29 mouse cellular contexts compared by ENCODE assay signal in genomic region chr8:47760186-47760585, GRCm38 (mm10). TPM values are rescaled to one million over a fixed set of nuclear protein-coding genes. Genes with fewer than 3 reads are reported as not detected.
DNase-seq lines count a peak whose midpoint lies in the region; ATAC-seq and TF ChIP-seq lines count a peak whose summit lies in the region.
"Had no signal": no experiment of that assay in that cellular context is flagged by ENCODE, and none has a peak within 500 bp of the region (broad histone marks: within the 10 kb centered on the region; RNA-seq: fewer than 3 reads in every experiment).

No protein-coding gene starts in this region.

- peaks cover 31% of the 10 kb centered on the region for H3K4me1 ChIP-seq in kidney, embryonic 16.5 days (ENCODE audit: insufficient read depth, low read length)
- H3K4me1 ChIP-seq in stomach, embryonic 16.5 days (ENCODE audit: control insufficient read depth, insufficient read depth, low read length) = 0 out of 2 replicates have a peak, but pooled peaks cover 5% of the 10 kb centered on the region
- peaks cover 4% of the 10 kb centered on the region; the same call in 1 of the 2 replicates for H3K4me1 ChIP-seq in stomach, postnatal 0 days (replicated peaks; ENCODE audit: control insufficient read depth, insufficient read depth)
- H3K4me1 ChIP-seq: heart, embryonic 12.5 days had no signal

- peak overlapping the region; percentile 56; the same call in 1 of the 2 replicates for H3K27ac ChIP-seq in kidney, embryonic 16.5 days (ENCODE audit: low read length)
- H3K27ac ChIP-seq in stomach, embryonic 16.5 days (ENCODE audit: low read length) = 0 out of 2 replicates have a peak overlapping the region, but pooled peaks have one; percentile 27
- no peak overlapping the region for H3K27ac ChIP-seq in stomach, postnatal 0 days (replicated peaks)
- H3K27ac ChIP-seq: embryonic facial prominence, embryonic 12.5 days; embryonic facial prominence, embryonic 15.5 days; gastrocnemius, adult 2 months; heart, embryonic 15.5 days; hindbrain, embryonic 10.5 days; hindbrain, embryonic 13.5 days had no signal

- peak; percentile 47 for DNase-seq in kidney, adult 18-20 months
- no peak for DNase-seq in kidney, adult 8-10 months
- DNase-seq in kidney, postnatal 4 days = no peak
- no peak for DNase-seq in stomach, postnatal 0 days (ENCODE audit: low spot score)
- no peak for DNase-seq in MN1 (ENCODE audit: low spot score)
- no peak for DNase-seq in left cerebral cortex, postnatal 25 days (ENCODE audit: low spot score in 2 of 2)
- DNase-seq: adrenal gland, postnatal 10 days; adrenal gland, postnatal 36 days; cerebellum, adult 11 months; cerebellum, adult 2 months; cerebellum, adult 9-11 months; cerebellum, postnatal 25 days; forebrain, postnatal 0 days; gastrocnemius, adult 2 months; gastrocnemius, postnatal 14 days; heart, adult 18-20 months; heart, postnatal 10 days; heart, postnatal 36 days had no signal

- intact Hi-C loops in left cerebral cortex, postnatal 25 days (cut with DNase I) = no loop called here

- no peak for TF ChIP-seq EP300 in stomach, postnatal 0 days (optimal IDR thresholded peaks at IDR 0.05)

- no peak for ATAC-seq in kidney, embryonic 16.5 days (ENCODE audit: low FRiP score, low TSS enrichment)
- ATAC-seq in stomach, embryonic 16.5 days (ENCODE audit: insufficient read depth, low FRiP score) = no peak
- no peak for ATAC-seq in stomach, postnatal 0 days (ENCODE audit: low FRiP score, low TSS enrichment)
- ATAC-seq: forebrain, embryonic 14.5 days; forebrain, postnatal 0 days; hindbrain, embryonic 16.5 days had no signal

- no peak overlapping the region for H3K9ac ChIP-seq in kidney, embryonic 16.5 days (replicated peaks; ENCODE audit: low read length)
- no peak overlapping the region for H3K9ac ChIP-seq in stomach, embryonic 16.5 days (ENCODE audit: low read length)
- H3K9ac ChIP-seq in stomach, postnatal 0 days (ENCODE audit: low read length) = no peak overlapping the region
- H3K9ac ChIP-seq: embryonic facial prominence, embryonic 12.5 days; embryonic facial prominence, embryonic 15.5 days; forebrain, postnatal 0 days; heart, embryonic 12.5 days; heart, embryonic 15.5 days; hindbrain, embryonic 13.5 days had no signal

- H3K27me3 ChIP-seq in kidney, embryonic 16.5 days (ENCODE audit: insufficient read depth, low read length) = no peaks in the 10 kb centered on the region
- no peaks in the 10 kb centered on the region for H3K27me3 ChIP-seq in stomach, embryonic 16.5 days (ENCODE audit: control insufficient read depth, insufficient read depth, low read length)
- H3K27me3 ChIP-seq in stomach, postnatal 0 days (ENCODE audit: control insufficient read depth, insufficient read depth, low read length) = no peaks in the 10 kb centered on the region
- H3K27me3 ChIP-seq: embryonic facial prominence, embryonic 12.5 days; embryonic facial prominence, embryonic 15.5 days; heart, embryonic 12.5 days; heart, embryonic 15.5 days had no signal

- TF ChIP-seq CTCF in stomach, postnatal 0 days (IDR thresholded peaks at IDR 0.05; ENCODE audit: low read depth) = no peak

- 32% methylated on average over 4 of the region's 4 CpGs for WGBS in kidney, embryonic 16.5 days
- WGBS in stomach, embryonic 16.5 days = 51% methylated on average over 4 of the region's 4 CpGs
- WGBS in stomach, postnatal 0 days = 44% methylated on average over 4 of the region's 4 CpGs

- H3K9me3 ChIP-seq in kidney, embryonic 16.5 days (ENCODE audit: low read length) = no peaks in the 10 kb centered on the region
- no peaks in the 10 kb centered on the region for H3K9me3 ChIP-seq in stomach, embryonic 16.5 days (replicated peaks; ENCODE audit: control insufficient read depth, low read length)
- H3K9me3 ChIP-seq in stomach, postnatal 0 days (ENCODE audit: control insufficient read depth, low read length) = no peaks in the 10 kb centered on the region
- H3K9me3 ChIP-seq: embryonic facial prominence, embryonic 12.5 days; embryonic facial prominence, embryonic 15.5 days; G1E; heart, embryonic 12.5 days; heart, embryonic 15.5 days; hindbrain, embryonic 10.5 days; hindbrain, embryonic 13.5 days had no signal

- no peak overlapping the region for H3K4me3 ChIP-seq in kidney, embryonic 16.5 days (ENCODE audit: low read length)
- H3K4me3 ChIP-seq in stomach, embryonic 16.5 days (replicated peaks; ENCODE audit: low read length) = no peak overlapping the region
- no peak overlapping the region for H3K4me3 ChIP-seq in stomach, postnatal 0 days (ENCODE audit: low read depth, low read length)
- H3K4me3 ChIP-seq: embryonic facial prominence, embryonic 12.5 days; embryonic facial prominence, embryonic 15.5 days; gastrocnemius, adult 2 months; heart, embryonic 12.5 days; heart, embryonic 15.5 days; hindbrain, embryonic 10.5 days; hindbrain, embryonic 13.5 days had no signal

- no peaks in the 10 kb centered on the region for H3K36me3 ChIP-seq in kidney, embryonic 16.5 days (ENCODE audit: insufficient read depth, low read length)
- no peaks in the 10 kb centered on the region for H3K36me3 ChIP-seq in stomach, embryonic 16.5 days (ENCODE audit: control insufficient read depth, insufficient read depth, low read length)
- H3K36me3 ChIP-seq in stomach, postnatal 0 days (ENCODE audit: control insufficient read depth, insufficient read depth, low read length) = no peaks in the 10 kb centered on the region
- H3K36me3 ChIP-seq: embryonic facial prominence, embryonic 12.5 days; embryonic facial prominence, embryonic 15.5 days; G1E; heart, embryonic 12.5 days; heart, embryonic 15.5 days; hindbrain, embryonic 10.5 days; hindbrain, embryonic 13.5 days had no signal

- no peak overlapping the region for H3K4me2 ChIP-seq in kidney, embryonic 16.5 days (replicated peaks; ENCODE audit: low read depth, low read length)
- H3K4me2 ChIP-seq in stomach, embryonic 16.5 days (ENCODE audit: low read depth, low read length) = no peak overlapping the region
- no peak overlapping the region for H3K4me2 ChIP-seq in stomach, postnatal 0 days (replicated peaks; ENCODE audit: low read depth)
- H3K4me2 ChIP-seq: embryonic facial prominence, embryonic 15.5 days; heart, embryonic 12.5 days; heart, embryonic 15.5 days; hindbrain, embryonic 13.5 days had no signal

RNA-seq across cellular contexts. Expression of gene Cdkn2aip, which starts 46.5 kb away (rescaled TPM):
- polyA plus RNA-seq in kidney, embryonic 16.5 days (2015; fragmentation: Nextera tagmentation; extraction: Ambion mirVana) = 28.0 and 28.8 TPM in 2 replicates
- 18.6 and 18.8 TPM in 2 replicates for polyA plus RNA-seq in stomach, embryonic 16.5 days (2015; fragmentation: Nextera tagmentation; extraction: Ambion mirVana)
- polyA plus RNA-seq in stomach, postnatal 0 days (2015; fragmentation: Nextera tagmentation; extraction: Ambion mirVana) = 13.0 and 13.1 TPM in 2 replicates
- 10 to 100 TPM; 16.8 to 17.4 TPM for total RNA-seq in left cerebral cortex, postnatal 25 days (2021)
